Mouse (Mus musculus) fibroblast of lung, adult 2 months (primary cell): ENCODE results near the gene Dysf.

Experiments used
- DNase-seq: peaks from one replicate; pipeline ENCODE4 v3.0.0-alpha.2; 2011; ENCODE audit warnings: low read depth

The Dysf gene

GRCm38 (mm10) chr6:84167612-84168011, 159.2 kb downstream of the Dysf start:
- no peak for DNase-seq

- DNase-seq, result no peak
Measured at GRCm38 (mm10) chr6:84168571-84168970, 160.2 kb downstream of the Dysf start.

GRCm38 (mm10) chr6:84173626-84174025, 165.2 kb downstream of the Dysf start:
- DNase-seq, result no peak

DNA sequence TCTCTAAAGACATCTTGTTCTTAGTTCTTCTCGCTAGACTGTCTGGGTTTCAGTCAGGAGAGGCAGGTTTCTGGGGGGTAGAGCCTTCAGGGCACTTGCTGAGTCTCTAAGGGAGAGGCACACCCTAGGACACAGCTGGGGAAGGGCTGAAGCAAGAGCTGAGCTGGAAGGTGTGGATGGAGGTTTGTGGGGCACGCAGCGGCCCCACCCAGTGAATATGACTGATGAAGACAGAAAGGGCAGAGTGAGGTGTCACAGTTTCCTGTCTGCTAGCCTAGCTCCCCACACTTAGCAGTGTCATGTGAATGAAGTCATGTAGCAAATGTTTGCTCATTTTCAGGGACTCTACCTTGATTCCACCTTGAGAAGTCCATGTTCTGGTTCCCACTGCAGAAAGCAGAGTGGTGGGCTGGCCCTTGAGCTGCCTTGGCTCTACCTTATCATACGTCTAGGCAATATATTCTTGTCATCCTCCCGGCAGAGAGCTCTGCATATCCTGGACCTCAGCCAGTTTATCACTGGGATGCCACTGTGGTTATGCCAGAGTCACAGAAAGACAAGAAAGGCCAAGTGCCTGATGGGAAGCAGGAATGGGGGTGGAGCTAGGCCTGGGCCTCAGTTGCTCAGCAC, 170.5 kb downstream of the Dysf start:
- no peak for DNase-seq

DNA sequence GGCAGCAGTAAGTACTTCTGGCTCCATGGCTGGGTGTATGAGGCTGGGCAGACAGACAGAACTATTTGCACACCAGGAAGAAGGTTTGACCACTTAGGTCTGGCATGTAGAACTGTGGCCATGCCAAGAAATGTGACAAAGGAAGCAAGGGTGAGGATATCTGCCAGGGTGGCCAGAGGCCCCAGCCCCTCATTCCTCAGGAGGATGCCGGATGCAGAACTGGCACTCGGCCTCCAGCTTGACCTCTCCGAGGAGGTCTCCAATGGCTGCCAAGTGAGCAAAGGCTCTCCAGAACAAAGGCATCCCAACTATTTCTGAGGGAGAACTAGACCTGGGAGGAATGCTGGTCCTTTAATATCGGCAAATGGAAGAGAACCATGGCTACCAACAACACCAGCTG, 173.1 kb downstream of the Dysf start:
- DNase-seq, result peak; percentile 54

DNA sequence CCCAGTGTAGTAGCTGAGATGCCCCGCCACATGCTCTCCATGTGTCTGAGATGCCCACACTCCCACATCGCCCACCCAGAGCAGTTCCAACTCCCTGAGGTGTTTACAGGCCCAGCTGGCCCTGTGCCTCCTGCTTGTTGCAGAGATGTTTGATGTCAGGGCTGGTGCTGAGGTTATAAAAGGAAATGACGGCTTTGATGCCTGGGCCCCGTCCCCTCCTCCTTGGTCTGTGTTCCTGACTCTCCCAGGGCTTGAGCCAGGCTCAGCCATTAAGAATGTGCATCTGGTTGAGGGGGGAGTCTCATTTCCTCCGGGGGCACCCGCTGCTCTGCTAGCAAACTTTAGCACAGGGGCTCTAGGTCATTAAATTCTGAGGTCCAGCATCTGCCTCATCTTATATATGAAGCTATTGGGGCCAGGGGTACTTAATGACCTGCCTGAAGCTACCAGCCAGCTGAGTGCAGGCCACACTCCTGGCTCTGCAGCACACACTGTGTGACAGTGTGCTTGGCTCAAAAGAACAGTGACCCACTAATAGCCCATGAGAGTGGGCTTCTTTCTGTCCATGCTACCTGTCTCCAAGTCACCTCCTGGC, 183.4 kb downstream of the Dysf start:
- no peak for DNase-seq

- no peak for DNase-seq
Measured at GRCm38 (mm10) chr6:84196511-84196910, 188.1 kb downstream of the Dysf start.

DNA sequence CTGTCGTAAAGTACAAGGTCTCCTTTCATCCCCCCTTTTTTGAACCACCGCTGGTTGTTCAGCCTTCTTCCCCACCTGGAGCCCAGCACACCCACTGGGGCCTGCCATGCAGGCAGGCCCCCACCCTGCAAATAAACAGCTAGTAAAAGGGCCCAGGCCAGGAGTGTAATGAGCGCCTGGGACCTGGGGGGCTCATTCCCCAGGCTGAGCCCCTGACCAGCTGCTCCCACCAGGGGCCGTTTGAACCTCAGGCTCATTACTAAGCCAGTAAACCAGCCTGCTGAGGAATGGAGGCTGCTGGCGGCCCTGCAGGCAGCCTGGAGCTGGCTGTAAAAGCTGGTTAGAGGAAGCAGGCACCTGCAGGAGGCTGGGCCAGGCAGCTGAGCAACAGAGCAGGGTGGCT, 189.4 kb downstream of the Dysf start:
- no peak for DNase-seq

DNA sequence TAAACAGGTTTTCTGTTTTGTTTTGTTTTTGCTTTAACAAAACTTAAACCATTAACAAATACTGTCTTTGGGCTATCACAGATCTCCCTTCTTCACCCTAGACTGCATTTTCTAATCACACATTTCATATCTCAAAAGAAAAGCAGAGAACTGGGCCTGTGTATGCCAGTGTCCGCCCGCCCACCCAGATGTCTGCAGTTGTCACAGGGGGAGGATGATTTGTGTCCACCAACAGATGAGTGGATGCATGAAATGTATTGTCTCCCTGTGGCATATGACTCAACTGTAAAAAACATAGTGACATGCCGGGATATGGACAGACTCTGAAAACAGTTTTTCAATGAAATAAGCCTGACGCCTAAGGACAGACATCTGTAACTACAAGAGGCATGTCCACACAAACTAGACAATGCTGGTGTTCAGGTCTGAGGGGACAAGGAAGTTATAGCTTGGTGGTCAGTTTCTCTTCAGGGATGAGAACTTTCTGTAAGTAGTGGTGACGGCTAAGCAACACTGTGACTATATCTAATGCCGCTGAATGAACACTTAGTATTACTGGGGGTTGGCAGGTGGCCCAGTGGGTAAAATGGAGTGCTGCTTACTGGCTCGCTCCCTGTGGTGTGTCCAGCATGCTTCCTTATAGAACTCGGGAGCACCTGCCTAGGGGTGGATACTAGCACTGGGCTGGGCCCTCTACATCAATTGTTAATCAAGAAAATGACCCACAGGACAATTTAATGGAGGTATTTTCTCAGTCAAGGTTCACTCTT, 193.5 kb downstream of the Dysf start:
- no peak for DNase-seq

- no peak for DNase-seq
Measured at GRCm38 (mm10) chr6:84205611-84206010, 197.2 kb downstream of the Dysf start.

- DNase-seq, result no peak
Measured at GRCm38 (mm10) chr6:84208589-84208988, 200.2 kb downstream of the Dysf start.

DNA sequence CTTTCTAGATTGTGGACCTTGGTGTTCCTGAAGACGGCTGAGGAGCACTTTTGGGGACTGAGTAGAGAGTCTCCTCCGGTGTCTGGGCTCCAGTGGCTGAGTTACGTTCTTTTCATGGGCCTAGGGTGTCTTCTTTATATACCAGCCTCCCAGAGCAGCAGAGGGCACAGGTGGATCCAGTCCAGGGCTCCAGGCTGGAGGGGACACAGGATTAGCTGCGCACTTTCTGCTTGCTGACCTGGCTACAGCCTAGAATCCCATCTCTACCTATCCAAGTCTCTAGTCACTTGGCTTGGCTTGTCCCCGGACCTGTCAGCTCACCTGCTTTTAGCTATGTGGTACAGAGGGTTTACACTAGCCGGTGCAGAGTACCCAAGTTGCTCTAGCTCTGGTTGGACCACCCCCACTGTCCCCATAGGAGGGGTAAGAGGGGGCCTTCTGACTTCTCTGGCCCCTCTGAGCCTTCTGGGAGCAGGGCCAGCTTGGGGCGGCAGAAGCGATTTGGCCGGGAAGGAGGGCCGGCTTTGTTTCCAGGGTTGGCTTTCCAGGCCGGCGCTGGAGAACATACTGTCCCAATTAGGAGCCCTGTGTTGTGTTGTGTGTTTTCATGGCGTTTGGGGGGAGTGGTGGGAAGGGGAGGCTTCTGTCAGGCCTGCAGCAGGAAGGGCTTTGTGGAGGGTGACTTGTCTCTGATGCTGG, 201.5 kb downstream of the Dysf start:
- no peak for DNase-seq

GRCm38 (mm10) chr6:84211473-84211872, 203.1 kb downstream of the Dysf start:
- DNase-seq, result no peak

DNA sequence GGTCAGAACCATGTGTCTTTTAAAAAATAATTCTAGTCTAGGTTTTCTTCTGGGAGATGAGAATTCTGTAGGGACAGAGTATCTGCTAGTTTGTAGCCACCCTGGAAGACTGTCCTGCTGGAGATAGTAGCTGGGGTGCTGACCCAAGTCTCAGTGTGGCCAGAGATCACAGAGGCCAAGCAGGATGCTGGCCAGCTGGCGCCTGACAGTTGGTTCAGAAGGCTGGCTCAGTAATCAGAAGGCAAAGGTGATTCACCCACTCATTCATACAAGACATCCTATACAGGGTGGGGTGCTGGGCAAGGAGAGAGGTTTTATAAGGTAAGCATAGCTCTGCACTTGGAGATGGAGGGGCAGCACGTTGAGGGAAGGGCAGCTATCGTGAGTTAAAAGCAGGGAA, 204.7 kb downstream of the Dysf start:
- no peak for DNase-seq

DNA sequence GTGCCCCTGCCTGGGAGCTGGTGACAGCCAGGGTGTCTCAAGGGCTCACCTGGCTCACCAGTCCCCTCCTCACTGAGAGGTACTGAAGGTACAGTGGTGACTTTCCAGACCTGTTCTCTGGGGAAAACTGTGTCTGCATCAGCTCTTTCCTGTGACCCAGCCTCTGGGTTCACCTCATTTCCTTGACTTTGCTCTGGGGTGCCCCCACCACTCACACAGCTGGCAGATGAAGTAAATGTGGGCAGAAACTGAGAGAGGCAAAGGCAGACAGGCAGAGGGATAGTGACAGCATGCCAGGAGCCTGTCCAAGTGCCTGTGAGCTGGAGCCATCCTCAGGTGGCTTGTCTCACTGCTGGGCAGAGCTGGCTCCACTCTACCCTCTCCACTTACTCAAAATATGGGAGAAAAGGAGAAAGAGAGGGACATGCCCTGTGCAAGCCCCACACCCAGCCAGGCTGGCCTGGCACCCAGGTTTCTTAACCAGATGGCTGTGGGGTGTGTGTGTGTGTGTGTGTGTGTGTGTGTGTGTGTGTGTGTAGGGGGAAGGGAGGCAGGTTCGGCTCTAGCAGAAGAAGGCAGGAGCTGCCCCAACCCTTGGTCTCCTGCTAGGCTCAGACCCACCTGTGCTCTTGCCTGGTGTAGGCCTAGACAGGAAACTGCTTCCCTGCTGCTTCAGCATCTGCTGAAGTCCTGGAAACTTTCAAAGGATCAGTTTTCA, 209.0 kb downstream of the Dysf start:
- no peak for DNase-seq

GRCm38 (mm10) chr6:84219119-84219518, 210.7 kb downstream of the Dysf start:
- no peak for DNase-seq

- no peak for DNase-seq
Measured at GRCm38 (mm10) chr6:84224861-84225260, 216.5 kb downstream of the Dysf start.

DNA sequence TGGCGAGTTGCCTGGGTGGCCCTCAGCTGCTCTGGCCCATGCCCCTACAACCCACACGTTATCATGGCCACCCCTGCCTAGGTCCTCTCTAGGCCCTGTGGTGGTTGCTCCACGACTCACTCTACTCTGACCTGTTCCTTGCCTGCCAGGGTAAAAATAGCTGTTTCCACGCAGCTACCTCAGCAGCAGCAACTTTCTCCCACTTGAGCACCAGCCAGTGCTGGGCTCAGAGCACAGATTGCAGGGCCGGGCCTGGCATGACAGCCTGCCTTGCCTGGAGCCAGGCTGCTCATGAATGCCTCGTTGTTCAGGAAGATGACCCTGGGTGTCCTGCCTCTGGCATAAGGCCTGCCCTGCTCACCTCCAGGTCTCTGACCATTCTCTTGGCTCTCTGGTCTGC, 217.2 kb downstream of the Dysf start:
- peak; percentile 73 for DNase-seq

GRCm38 (mm10) chr6:84228196-84228595, 219.8 kb downstream of the Dysf start:
- no peak for DNase-seq

- DNase-seq, result no peak
Measured at GRCm38 (mm10) chr6:84228786-84229185, 220.4 kb downstream of the Dysf start.

GRCm38 (mm10) chr6:84229739-84230138, 221.3 kb downstream of the Dysf start:
- no peak for DNase-seq

- no peak for DNase-seq
Measured at GRCm38 (mm10) chr6:84231108-84231507, 222.7 kb downstream of the Dysf start.
